Mouse (Mus musculus) MEL (cell line): Measurements from ENCODE around the gene Bcl2l1.

Source experiments
- BHLHE40 ChIP-seq: IDR thresholded peaks from 2 replicates; pipeline ENCODE4 v1.6.1; 2012; ENCODE audit warnings: low read depth, mild to moderate bottlenecking, inconsistent platforms, low read length, improper control_type of control experiment, borderline replicate concordance
- CTCF ChIP-seq, 3 experiments: IDR thresholded peaks in 2 of 3; conservative IDR thresholded peaks in 1 of 3; 2 replicates each; pipeline ENCODE4 v1.5.1; 2011 to 2012; ENCODE audit warnings: low read length in 3 of 3, low read depth in 2 of 3, mild to moderate bottlenecking in 2 of 3, improper control_type of control experiment in 1 of 3, inconsistent platforms in 1 of 3, mixed read lengths in 1 of 3, moderate library complexity in 1 of 3; ENCODE audit not compliant: control insufficient read depth in 1 of 3, insufficient read depth in 1 of 3, poor library complexity in 1 of 3, severe bottlenecking in 1 of 3
- MAFK ChIP-seq: IDR thresholded peaks from 2 replicates; pipeline ENCODE4 v1.6.1; 2011; ENCODE audit warnings: low read depth, mild to moderate bottlenecking, low read length, improper control_type of control experiment, borderline replicate concordance

DNA sequence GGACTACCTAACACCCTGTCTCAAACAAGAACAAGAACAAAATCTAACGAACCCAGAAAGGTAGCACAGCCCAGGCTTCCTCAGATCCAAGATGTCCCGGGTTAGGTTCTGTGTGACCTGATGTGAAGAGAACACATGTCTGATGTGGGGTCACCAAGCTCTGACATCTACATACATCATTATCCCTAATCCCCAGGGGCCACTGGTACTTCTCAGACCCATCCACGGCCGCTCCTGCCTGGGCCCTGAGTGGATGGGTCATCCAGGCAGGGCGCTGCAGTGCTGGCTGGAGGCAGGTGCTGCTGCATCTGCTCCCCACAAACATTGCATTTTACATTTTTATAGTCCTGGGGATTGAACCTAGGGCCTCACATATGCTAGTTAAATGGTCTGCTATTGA is 91.0 kb downstream of the Bcl2l1 start:
- no peak for TF ChIP-seq MAFK
- no peak for TF ChIP-seq BHLHE40
- no peak for TF ChIP-seq CTCF (IDR thresholded peaks at IDR 0.05 in 2 of 3, conservative IDR thresholded peaks at IDR 0.05 in 1 of 3; ENCODE audit: control insufficient read depth in 1 of 3, insufficient read depth in 1 of 3, low read depth in 2 of 3, low read length in 3 of 3, poor library complexity in 1 of 3, severe bottlenecking in 1 of 3)
